9 mouse cellular contexts compared by ENCODE assay signal in genomic region chr4:109407701-109408485, GRCm38 (mm10). TPM values are rescaled to one million over a fixed set of nuclear protein-coding genes. Genes with fewer than 3 reads are reported as not detected.
A peak's percentile ranks its signal among the peaks of the same experiment; 100 is the strongest.
DNase-seq lines count a peak whose midpoint lies in the region; ATAC-seq and TF ChIP-seq lines count a peak whose summit lies in the region.
"Had no signal": no experiment of that assay in that cellular context is flagged by ENCODE, and none has a peak within 500 bp of the region (broad histone marks: within the 10 kb centered on the region; RNA-seq: fewer than 3 reads in every experiment).

No protein-coding gene starts in this region.

- peak overlapping the region; percentile 91 for H3K4me3 ChIP-seq in erythroblast, embryonic 14.5 days (replicated peaks)
- no peak overlapping the region for H3K4me3 ChIP-seq in midbrain, embryonic 12.5 days
- no peak overlapping the region for H3K4me3 ChIP-seq in midbrain, embryonic 11.5 days (ENCODE audit: low read depth, low read length)
- H3K4me3 ChIP-seq in limb, embryonic 13.5 days, result peak overlapping the region; percentile 66
- H3K4me3 ChIP-seq in stomach, postnatal 0 days (ENCODE audit: low read depth, low read length), result peak overlapping the region; percentile 56

- ATAC-seq in erythroblast, adult 5-6 weeks (replicated peaks; ENCODE audit: low FRiP score, poor library complexity, severe bottlenecking), result no peak
- ATAC-seq in midbrain, embryonic 12.5 days (ENCODE audit: low FRiP score, low read depth), result no peak
- no peak for ATAC-seq in midbrain, embryonic 11.5 days (ENCODE audit: low FRiP score)
- ATAC-seq in limb, embryonic 13.5 days (ENCODE audit: low FRiP score, low read depth), result no peak
- peak; percentile 58 for ATAC-seq in stomach, postnatal 0 days (ENCODE audit: low FRiP score, low TSS enrichment)

- no peak for DNase-seq in midbrain, embryonic 11.5 days (ENCODE audit: low spot score, missing footprints)
- DNase-seq in stomach, postnatal 0 days (ENCODE audit: low spot score), result peak; percentile 73
- DNase-seq in adrenal gland, postnatal 25 days, result no peak
- no peak for DNase-seq in spleen, postnatal 4 days (ENCODE audit: low spot score in 2 of 2)

- no peak for TF ChIP-seq EP300 in stomach, postnatal 0 days (optimal IDR thresholded peaks at IDR 0.05)

- no peak overlapping the region for H3K27ac ChIP-seq in midbrain, embryonic 12.5 days (replicated peaks)
- H3K27ac ChIP-seq in midbrain, embryonic 11.5 days (ENCODE audit: low read depth, low read length), result no peak overlapping the region
- H3K27ac ChIP-seq in limb, embryonic 13.5 days, result peak overlapping the region; percentile 70
- peak overlapping the region; percentile 87 for H3K27ac ChIP-seq in stomach, postnatal 0 days (replicated peaks)

- WGBS in midbrain, embryonic 12.5 days, result 87% methylated on average over 9 of the region's 9 CpGs
- 84% methylated on average over 9 of the region's 9 CpGs for WGBS in midbrain, embryonic 11.5 days
- 58% methylated on average over 9 of the region's 9 CpGs for WGBS in limb, embryonic 13.5 days
- 59% methylated on average over 9 of the region's 9 CpGs for WGBS in stomach, postnatal 0 days

- H3K27me3 ChIP-seq in erythroblast, embryonic 14.5 days (ENCODE audit: control insufficient read depth), result no peaks in the 10 kb centered on the region; the same call in 1 of the 2 replicates
- peaks cover 36% of the 10 kb centered on the region for H3K27me3 ChIP-seq in midbrain, embryonic 12.5 days
- H3K27me3 ChIP-seq in midbrain, embryonic 11.5 days (ENCODE audit: control insufficient read depth, insufficient read depth, low read length), result peaks cover 12% of the 10 kb centered on the region
- no peaks in the 10 kb centered on the region for H3K27me3 ChIP-seq in limb, embryonic 13.5 days
- H3K27me3 ChIP-seq in stomach, postnatal 0 days (ENCODE audit: control insufficient read depth, insufficient read depth, low read length), result no peaks in the 10 kb centered on the region

- no peak overlapping the region for H3K9ac ChIP-seq in midbrain, embryonic 12.5 days (replicated peaks)
- H3K9ac ChIP-seq in midbrain, embryonic 11.5 days (ENCODE audit: low read length), result no peak overlapping the region
- H3K9ac ChIP-seq in limb, embryonic 13.5 days, result no peak overlapping the region
- no peak overlapping the region; the same call in 1 of the 2 replicates for H3K9ac ChIP-seq in stomach, postnatal 0 days (ENCODE audit: low read length)

- TF ChIP-seq CTCF in stomach, postnatal 0 days (IDR thresholded peaks at IDR 0.05; ENCODE audit: low read depth), result no peak

- peak overlapping the region; percentile 98 for H3K4me2 ChIP-seq in midbrain, embryonic 12.5 days (replicated peaks)
- no peak overlapping the region for H3K4me2 ChIP-seq in midbrain, embryonic 11.5 days
- peak overlapping the region; percentile 95 for H3K4me2 ChIP-seq in limb, embryonic 13.5 days (replicated peaks)
- H3K4me2 ChIP-seq in stomach, postnatal 0 days (replicated peaks; ENCODE audit: low read depth), result peak overlapping the region; percentile 97

- H3K9me3 ChIP-seq in erythroblast, embryonic 14.5 days (ENCODE audit: control insufficient read depth, low read length), result peaks cover 6% of the 10 kb centered on the region; the same call in 1 of the 2 replicates
- H3K9me3 ChIP-seq in midbrain, embryonic 12.5 days, result no peaks in the 10 kb centered on the region
- no peaks in the 10 kb centered on the region for H3K9me3 ChIP-seq in midbrain, embryonic 11.5 days (ENCODE audit: control insufficient read depth, low read length)
- no peaks in the 10 kb centered on the region for H3K9me3 ChIP-seq in limb, embryonic 13.5 days
- H3K9me3 ChIP-seq in stomach, postnatal 0 days (ENCODE audit: control insufficient read depth, low read length), result no peaks in the 10 kb centered on the region
- H3K9me3 ChIP-seq: megakaryocyte, embryonic 14.5 days had no signal

- H3K4me1 ChIP-seq in erythroblast, embryonic 14.5 days (ENCODE audit: control insufficient read depth), result peaks cover 92% of the 10 kb centered on the region
- peaks cover 15% of the 10 kb centered on the region for H3K4me1 ChIP-seq in midbrain, embryonic 12.5 days
- H3K4me1 ChIP-seq in midbrain, embryonic 11.5 days (ENCODE audit: control insufficient read depth, insufficient read depth, low read length), result peaks cover 11% of the 10 kb centered on the region; the same call in 1 of the 2 replicates
- peaks cover 27% of the 10 kb centered on the region for H3K4me1 ChIP-seq in limb, embryonic 13.5 days
- no peaks in the 10 kb centered on the region; the same call in 1 of the 2 replicates for H3K4me1 ChIP-seq in stomach, postnatal 0 days (replicated peaks; ENCODE audit: control insufficient read depth, insufficient read depth)

- H3K36me3 ChIP-seq in erythroblast, embryonic 14.5 days (ENCODE audit: control insufficient read depth), result peaks cover 75% of the 10 kb centered on the region
- no peaks in the 10 kb centered on the region for H3K36me3 ChIP-seq in midbrain, embryonic 12.5 days
- H3K36me3 ChIP-seq in midbrain, embryonic 11.5 days (ENCODE audit: control insufficient read depth, insufficient read depth, low read length), result no peaks in the 10 kb centered on the region
- no peaks in the 10 kb centered on the region for H3K36me3 ChIP-seq in limb, embryonic 13.5 days
- no peaks in the 10 kb centered on the region for H3K36me3 ChIP-seq in stomach, postnatal 0 days (ENCODE audit: control insufficient read depth, insufficient read depth, low read length)

RNA-seq across cellular contexts. Expression of gene Ttc39a, which starts 1.5 kb away (rescaled TPM):
- 4.4 and 5.5 TPM in 2 replicates for polyA plus RNA-seq in erythroblast, embryonic 14.5 days (2012)
- total RNA-seq in erythroblast, adult 5-6 weeks (2015; ENCODE audit: low replicate concordance), result 10.8 and 15.0 TPM in 2 replicates
- total RNA-seq in erythroblast, adult 5-6 weeks (2017; ENCODE audit: low replicate concordance), result 16.7 and 17.4 TPM in 2 replicates
- 1.2 and 1.6 TPM in 2 replicates for polyA plus RNA-seq in midbrain, embryonic 12.5 days (2016; fragmentation: Nextera tagmentation; extraction: Ambion mirVana)
- 2.2 TPM in 2 replicates for polyA plus RNA-seq in midbrain, embryonic 11.5 days (2014; fragmentation: Nextera tagmentation; extraction: Ambion mirVana)
- 4.6 and 4.8 TPM in 2 replicates for polyA plus RNA-seq in limb, embryonic 13.5 days (2015; fragmentation: Nextera tagmentation; extraction: Ambion mirVana)
- 29.7 and 30.2 TPM in 2 replicates for polyA plus RNA-seq in stomach, postnatal 0 days (2015; fragmentation: Nextera tagmentation; extraction: Ambion mirVana)
- total RNA-seq in adrenal gland, postnatal 25 days (2021), result 4.9 and 7.8 TPM in 2 replicates

Comparison
In these comparisons a context has a peak if more than half of its experiments do, and no peak if none do; other contexts are left out.
1. H3K4me3 ChIP-seq: peak in erythroblast, embryonic 14.5 days (single experiment), limb, embryonic 13.5 days (single experiment) and stomach, postnatal 0 days (single experiment); none in midbrain, embryonic 12.5 days (single experiment) and midbrain, embryonic 11.5 days (single experiment).
2. H3K27ac ChIP-seq: peak in limb, embryonic 13.5 days (single experiment) and stomach, postnatal 0 days (single experiment); none in midbrain, embryonic 12.5 days (single experiment) and midbrain, embryonic 11.5 days (single experiment).